Mouse (Mus musculus) gastrocnemius, adult 18-20 months (tissue): ENCODE results near the gene Rap1gds1. TPM values are rescaled to one million over a fixed set of nuclear protein-coding genes. Genes with fewer than 3 reads are reported as not detected.

Source experiments
- DNase-seq: peaks from one replicate; pipeline ENCODE4 v3.0.0; 2021; ENCODE audit warnings: low spot score
- total RNA-seq, 2 experiments: library from RNA; stranded (reverse); gene quantifications; 2 replicates each; pipeline ENCODE4 v1.2.3; 2021

Rap1gds1 gene
- total RNA-seq, 2 experiments from 2014 or later: 35.9 to 38.6 TPM

GRCm38 (mm10) chr3:138949081-138949480 lies 125.9 kb downstream of the Rap1gds1 start:
- DNase-seq: no peak

- DNase-seq: no peak
These were observed 129.5 kb downstream of the Rap1gds1 start for GRCm38 (mm10) chr3:138945516-138945915.

GRCm38 (mm10) chr3:138941604-138942003 lies 133.4 kb downstream of the Rap1gds1 start:
- no peak for DNase-seq

GRCm38 (mm10) chr3:138937241-138937640 lies 137.8 kb downstream of the Rap1gds1 start:
- DNase-seq: no peak

GRCm38 (mm10) chr3:138936780-138937179 lies 138.2 kb downstream of the Rap1gds1 start:
- no peak for DNase-seq

- DNase-seq: no peak
These were observed 147.6 kb downstream of the Rap1gds1 start for GRCm38 (mm10) chr3:138927437-138927836.

DNA sequence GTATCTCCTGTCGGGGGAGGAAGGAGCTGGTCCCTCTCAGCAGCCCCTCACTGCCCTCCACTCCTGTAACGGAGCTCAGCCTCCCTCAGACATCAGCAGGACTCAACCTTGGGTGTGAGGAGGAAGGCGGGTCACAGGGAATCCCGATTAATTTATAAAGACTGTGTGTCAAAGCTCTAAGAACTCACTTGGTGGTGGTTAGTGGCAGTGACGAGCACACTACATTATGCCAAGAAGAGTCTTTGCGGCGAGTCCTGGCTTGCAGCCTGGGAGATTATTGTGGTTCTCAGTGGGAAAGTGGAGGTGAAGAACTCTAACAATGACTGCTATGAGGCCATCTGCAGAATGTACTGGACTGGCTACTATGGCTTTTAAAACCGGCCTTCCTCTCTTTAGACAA lies 148.8 kb downstream of the Rap1gds1 start:
- no peak for DNase-seq

DNA sequence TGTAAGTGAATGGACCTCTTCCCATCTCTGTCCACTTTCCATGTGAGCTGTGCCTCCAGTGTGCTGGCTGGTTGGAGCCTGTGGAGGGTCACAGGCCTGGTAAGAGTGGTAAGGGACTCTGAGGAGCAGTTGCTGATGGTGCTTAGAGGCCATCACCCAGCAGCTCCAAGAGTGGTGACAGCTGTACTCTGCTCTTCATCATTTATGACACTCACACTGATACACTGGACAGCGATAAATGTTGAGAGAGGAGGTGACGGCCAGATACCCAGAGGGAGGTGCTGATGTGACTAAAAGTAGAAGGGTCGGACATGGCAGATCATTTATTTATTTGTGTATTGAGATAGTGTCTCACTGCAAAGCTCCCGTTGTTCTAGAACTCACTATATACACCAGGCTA lies 156.8 kb downstream of the Rap1gds1 start:
- no peak for DNase-seq

- DNase-seq: no peak
These were observed 158.0 kb downstream of the Rap1gds1 start for GRCm38 (mm10) chr3:138917016-138917415.

DNA sequence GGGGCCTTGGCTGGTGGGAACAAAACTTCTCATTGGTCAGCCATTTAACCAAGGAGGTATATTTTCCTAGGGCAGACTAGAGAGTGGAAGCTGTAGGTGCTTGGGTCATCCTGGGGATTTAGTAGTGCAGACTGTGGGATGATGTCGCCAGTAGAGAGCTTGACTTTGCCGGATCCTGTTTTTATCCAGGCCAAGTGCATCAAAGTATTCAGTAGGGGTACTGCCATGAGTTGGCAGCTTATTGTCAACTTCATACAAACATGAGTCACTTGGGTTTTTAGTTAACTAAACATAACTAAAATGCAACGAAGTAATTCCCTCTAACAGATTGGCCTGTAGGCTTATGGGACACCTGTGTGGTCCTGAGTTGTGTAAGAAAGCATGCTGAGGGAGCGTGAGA lies 158.4 kb downstream of the Rap1gds1 start:
- DNase-seq: no peak

DNA sequence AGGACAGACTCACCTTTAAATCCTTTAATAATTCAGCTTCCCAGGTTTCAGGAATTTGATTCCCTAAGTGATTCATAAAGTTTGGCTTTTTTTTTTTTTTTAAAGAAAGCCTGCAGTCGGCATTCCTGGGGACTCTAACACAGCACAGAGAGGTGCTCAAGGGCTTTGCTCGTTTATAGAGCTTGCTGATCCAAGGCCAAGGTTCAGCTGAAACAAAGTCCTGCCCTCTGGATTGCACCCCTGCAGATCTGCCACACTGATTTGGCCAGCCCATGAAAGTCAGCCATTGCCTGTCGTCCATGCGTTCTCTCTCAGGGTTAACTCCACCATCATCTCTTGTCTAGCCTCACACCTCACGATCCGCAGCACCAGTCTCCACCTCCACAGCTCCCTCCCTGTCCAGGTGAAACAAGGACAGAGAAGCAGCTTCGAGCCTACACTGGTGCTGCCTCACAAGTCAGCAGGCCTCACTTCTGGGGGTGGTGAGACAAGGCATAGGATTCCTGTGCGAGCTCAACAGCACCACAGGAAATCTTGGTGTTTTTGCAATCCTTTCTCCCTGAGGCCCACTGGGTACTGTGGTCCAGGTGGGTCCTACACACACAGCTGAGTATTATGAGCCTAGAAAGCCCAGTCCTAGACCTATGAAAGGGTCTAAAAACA lies 160.2 kb downstream of the Rap1gds1 start:
- no peak for DNase-seq

DNA sequence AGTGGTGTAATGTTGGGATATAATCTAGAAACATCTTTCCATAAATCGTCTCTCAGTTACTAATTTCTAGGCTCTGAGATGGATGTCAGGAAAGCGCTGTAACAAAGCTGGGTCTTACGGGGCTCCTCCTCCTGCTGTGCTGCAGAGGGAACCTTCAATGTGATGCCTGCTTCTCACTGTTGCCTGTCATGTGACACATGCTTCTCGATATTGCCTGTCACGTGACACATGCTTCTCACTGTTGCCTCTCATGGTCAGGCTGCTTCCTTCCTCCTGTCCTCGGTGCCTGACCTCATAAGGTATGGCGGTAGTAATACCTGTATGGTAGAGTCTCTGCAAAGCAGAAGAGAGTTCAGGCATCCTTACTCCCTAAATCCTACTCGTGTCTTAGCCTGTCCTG lies 162.5 kb downstream of the Rap1gds1 start:
- DNase-seq: no peak

- no peak for DNase-seq
These were observed 165.7 kb downstream of the Rap1gds1 start for GRCm38 (mm10) chr3:138909313-138909712.

DNA sequence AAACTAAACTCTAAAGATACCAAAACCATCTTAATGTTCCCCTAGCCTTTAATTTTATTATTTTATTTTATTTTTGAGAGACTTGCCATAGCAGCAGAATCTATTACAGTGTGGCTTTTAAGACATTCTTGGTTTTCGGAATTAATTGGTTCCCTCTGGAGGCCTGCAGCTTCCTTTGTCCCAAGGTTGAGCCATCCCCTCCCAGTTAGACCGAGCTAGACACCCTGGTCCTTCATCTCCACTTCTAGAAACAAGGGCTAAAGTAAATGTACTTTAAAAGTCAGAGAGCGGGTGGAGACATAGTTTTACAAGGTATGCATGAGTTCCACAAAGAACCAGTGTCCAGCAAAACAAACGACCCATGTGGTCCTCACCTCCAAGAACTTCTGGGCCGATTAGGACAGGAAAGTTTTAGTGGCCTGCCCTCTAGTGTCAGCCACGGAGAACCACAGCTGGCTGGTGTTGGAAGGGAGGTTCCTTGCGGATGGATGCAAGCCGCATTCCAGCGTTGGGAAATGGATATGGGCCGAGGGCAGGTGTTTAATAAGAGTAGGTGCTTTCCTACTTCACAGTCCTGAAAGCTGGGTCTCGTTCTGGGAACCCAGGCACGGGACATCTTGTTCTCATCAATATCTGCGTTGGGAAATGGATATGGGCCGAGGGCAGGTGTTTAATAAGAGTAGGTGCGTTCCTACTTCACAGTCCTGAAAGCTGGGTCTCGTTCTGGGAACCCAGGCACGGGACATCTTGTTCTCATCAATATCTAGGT lies 168.7 kb downstream of the Rap1gds1 start:
- peak; percentile 70 for DNase-seq

DNA sequence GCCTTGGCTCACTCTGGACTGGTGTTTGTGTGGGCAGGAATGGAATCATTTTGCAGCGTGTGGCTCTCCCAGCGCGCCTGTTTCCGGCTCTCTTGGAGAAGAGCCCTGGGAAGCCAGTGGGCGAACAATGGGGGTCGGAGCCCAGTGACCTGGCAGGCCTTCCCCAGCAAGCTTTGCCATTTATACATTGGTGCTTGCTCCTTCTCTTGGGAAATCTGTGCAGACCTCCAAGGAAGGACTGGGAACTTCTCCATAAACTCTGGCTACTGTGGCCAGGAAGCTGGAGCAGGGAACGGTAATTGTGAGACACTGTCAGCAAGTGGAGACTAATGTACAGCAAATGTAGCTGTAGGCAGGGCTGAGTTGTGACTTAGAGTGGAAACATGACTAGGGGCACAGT lies 169.3 kb downstream of the Rap1gds1 start:
- no peak for DNase-seq

DNA sequence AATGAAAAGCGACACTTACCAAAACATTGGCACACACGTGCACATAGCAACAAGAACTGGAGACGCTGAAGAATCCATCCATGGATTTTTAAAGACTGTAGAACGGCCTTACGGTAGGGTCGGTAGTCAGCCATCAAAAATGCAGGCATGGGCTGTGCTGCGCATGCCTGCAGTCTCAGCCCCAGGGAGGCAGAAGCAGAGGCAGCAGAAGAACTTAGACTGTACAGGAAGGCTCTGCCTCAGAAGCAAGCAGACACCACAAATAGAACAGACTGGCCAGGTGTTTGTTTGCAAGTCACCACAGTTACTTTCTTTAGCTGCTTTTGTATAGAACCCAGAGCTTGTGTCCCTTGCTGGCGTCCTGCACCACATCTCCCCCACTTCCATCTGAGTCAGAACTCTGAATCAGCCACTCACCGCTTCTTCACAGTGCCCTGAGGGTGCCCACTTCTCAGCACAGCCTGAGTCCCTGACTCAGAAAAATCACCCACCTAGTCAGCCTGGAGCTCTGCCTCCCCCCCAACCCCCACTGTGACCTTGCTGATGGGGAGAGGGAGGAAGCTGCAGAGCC lies 174.3 kb downstream of the Rap1gds1 start:
- no peak for DNase-seq

GRCm38 (mm10) chr3:138898055-138898454 lies 176.9 kb downstream of the Rap1gds1 start:
- DNase-seq: no peak

GRCm38 (mm10) chr3:138897500-138897899 lies 177.5 kb downstream of the Rap1gds1 start:
- DNase-seq: no peak

GRCm38 (mm10) chr3:138893520-138893919 lies 181.5 kb downstream of the Rap1gds1 start:
- no peak for DNase-seq

DNA sequence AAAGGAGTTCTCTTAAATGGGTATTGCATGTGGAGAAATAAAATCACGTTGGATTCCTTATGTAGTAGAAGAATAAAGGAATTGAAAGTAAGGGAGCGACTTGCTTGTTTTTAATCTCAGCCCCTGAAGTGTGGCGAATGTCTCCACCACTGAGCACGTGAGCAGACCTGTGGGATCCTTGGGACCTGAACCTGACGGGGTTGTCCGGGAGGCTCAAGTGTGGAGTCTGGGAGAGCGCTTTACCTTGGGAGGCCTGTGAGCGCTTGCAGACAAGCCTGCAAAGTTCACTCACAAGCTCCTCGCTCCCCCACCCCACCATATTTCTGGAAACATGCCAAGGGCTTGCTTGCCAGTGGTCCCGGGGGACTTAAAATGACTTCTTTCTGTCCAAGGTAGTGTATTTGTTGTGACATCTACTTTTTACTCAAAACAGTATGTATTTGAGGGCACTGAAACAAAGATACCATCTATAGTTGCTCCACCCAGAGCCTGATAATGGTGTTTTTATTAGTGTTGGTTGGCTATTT lies 185.2 kb downstream of the Rap1gds1 start:
- no peak for DNase-seq

GRCm38 (mm10) chr3:138889214-138889613 lies 185.8 kb downstream of the Rap1gds1 start:
- no peak for DNase-seq

- no peak for DNase-seq
These were observed 188.9 kb downstream of the Rap1gds1 start for GRCm38 (mm10) chr3:138886121-138886520.
